Mouse (Mus musculus) lung, adult 2 months (tissue): ENCODE results near the gene Slc28a3.

Experiments used
- CTCF ChIP-seq: fragments of 200-500 bp; IDR thresholded peaks from 2 replicates; pipeline ENCODE4 v1.5.1; 2011; ENCODE audit warnings: mild to moderate bottlenecking, low read length, control low read depth; ENCODE audit not compliant: insufficient read depth
- POLR2A ChIP-seq: fragments of 200-500 bp; IDR thresholded peaks from 2 replicates; pipeline ENCODE4 v1.6.1; 2011; ENCODE audit warnings: low read depth, mild to moderate bottlenecking, control low read depth, low read length, borderline replicate concordance; ENCODE audit errors: extremely low read depth

DNA sequence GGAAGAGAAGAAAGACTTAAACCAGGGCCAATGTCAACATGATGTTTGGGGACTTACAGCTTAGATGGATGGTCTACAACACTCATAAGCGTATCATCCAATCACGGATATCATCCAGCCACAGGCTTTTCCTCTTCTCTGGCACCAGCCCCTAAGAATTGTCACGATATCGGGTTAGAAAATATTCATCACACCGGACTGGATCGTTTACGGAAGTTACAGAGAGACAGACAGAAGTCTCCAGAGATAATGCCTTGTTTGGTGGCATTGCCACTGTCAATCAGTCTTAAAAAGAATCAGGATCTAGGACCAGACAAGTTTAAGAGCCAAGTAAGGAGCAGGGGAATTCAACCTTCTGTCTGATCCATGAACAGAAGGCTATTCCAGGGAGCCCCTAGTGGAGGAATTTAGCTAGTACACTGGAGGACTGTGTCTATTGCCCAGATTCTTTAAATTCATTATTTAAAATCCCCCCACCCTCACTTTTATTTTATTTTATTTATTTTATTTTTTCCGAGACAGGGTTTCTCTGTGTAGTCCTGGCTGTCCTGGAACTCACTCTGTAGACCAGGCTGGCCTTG is 96.4 kb downstream of the Slc28a3 start:
- TF ChIP-seq POLR2A (no peak), CTCF (peak; percentile 13; the same call in 1 of the 2 replicates)
